Mouse (Mus musculus) layer of hippocampus, adult 2 months (tissue): ENCODE results near the gene Rapgefl1. TPM values are rescaled to one million over a fixed set of nuclear protein-coding genes. Genes with fewer than 3 reads are reported as not detected.
"Not testable (repeated sequence)": the region's sequence is repeated elsewhere in the genome, so short reads cannot be mapped to it uniquely, and the experiment has no call there.

ENCODE experiments used
- DNase-seq, 2 experiments: peaks; one replicate each; pipeline ENCODE4 v3.0.0; 2022; ENCODE audit warnings: low spot score in 2 of 2
- H3K27ac ChIP-seq: fragments of 200-600 bp; 2 replicates; pipeline ENCODE4 v1.8.1; 2022
- H3K4me3 ChIP-seq: fragments of 200-600 bp; 2 replicates; pipeline ENCODE4 v1.8.1; 2022; ENCODE audit warnings: mild to moderate bottlenecking
- CTCF ChIP-seq: fragments of 200-600 bp; conservative IDR thresholded peaks from 2 replicates; pipeline ENCODE4 v1.8.1; 2022; ENCODE audit warnings: antibody characterized with exemption, mild to moderate bottlenecking, moderate library complexity
- total RNA-seq, 2 experiments: library from RNA; stranded (reverse); gene quantifications; 2 replicates each; pipeline ENCODE4 v1.2.3; 2021

Rapgefl1 gene
- total RNA-seq, 2 experiments from 2014 or later = 213 to 240 TPM

DNA sequence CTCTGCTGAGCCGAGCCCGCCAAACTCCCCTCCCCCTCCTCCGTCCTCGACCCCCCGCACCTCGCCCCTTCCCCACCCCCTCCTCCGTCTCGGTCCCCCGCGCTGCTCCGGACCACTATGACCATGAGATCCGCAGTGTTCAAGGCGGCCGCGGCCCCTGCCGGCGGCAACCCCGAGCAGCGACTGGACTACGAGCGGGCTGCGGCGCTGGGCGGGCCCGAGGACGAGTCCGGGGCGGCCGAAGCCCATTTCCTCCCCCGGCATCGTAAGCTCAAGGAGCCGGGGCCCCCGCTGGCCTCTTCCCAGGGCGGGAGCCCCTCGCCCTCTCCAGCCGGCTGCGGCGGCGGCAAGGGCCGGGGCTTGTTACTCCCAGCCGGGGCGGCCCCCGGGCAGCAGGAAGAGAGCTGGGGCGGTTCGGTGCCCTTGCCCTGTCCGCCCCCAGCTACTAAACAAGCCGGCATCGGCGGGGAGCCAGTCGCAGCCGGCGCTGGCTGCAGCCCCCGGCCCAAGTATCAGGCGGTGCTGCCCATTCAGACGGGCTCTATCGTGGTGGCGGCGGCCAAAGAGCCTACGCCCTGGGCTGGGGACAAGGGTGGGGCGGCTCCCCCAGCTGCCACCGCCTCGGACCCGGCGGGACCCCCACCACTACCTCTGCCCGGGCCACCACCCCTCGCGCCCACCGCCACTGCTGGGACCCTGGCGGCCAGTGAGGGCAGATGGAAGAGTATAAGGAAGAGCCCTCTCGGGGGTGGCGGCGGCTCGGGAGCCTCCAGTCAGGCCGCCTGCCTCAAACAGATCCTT is 40.7 kb upstream of the Rapgefl1 start:
- DNase-seq = no peak
- H3K4me3 ChIP-seq = peak overlapping the region; percentile 99
- peak; percentile 37 for TF ChIP-seq CTCF
- peak overlapping the region; percentile 99 for H3K27ac ChIP-seq

DNA sequence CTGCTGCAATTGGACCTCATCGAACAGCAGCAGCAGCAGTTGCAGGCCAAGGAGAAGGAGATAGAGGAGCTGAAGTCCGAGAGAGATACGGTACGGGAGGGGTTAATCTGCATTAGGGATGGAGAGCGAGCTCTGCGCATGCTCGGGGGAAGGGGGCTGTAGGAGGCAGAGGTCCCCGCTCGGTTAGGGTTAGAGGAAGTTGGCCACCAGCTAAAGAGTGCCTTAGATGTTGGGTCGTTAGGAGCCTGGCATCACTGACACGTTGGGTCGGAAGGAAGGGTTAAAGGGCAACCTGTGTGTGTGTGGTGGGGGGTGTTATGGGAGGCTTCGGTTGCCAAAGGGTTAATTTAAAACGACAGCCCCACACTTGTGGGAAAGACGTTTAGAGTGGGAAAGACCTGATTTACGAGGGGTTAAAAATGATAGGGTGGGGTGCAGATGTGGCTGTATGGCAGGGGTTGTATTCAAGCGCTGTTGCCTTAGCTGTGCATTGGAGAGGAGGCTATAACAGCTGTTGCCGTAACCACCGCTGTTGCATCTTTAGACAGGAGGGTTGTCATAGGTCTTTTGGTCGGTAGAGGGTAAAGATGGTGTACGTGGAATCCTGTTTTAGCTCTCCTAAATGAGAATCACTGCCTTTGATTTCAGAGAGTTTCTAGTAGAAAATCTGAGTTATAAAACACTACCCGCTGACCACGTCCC is 39.9 kb upstream of the Rapgefl1 start:
- Histone ChIP-seq H3K27ac (peak overlapping the region; percentile 99), H3K4me3 (peak overlapping the region; percentile 99)
- TF ChIP-seq CTCF = no peak
- DNase-seq = peak; percentile 73 to 76

DNA sequence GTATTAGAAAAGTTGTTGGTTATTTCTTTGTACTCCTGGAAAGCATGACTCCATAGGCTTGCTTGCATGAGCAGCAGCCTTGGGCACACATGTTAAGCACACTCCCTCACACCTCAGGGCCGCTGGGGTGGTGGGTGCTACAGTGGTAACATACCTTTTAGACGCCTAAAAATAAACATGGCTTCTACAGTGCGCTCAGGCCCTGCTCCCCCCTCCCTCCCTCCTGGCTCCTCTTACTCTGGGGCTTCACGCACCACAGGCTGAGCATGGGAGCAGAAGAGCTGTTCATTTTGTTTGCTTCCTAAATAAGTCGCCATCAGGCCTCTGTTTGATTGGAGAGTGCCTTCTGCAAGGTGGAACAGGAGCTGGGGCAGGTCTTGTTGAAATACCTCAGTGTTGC is 39.3 kb upstream of the Rapgefl1 start:
- H3K27ac ChIP-seq = peak overlapping the region; percentile 99
- TF ChIP-seq CTCF = no peak
- DNase-seq = no peak
- H3K4me3 ChIP-seq = peak overlapping the region; percentile 99

DNA sequence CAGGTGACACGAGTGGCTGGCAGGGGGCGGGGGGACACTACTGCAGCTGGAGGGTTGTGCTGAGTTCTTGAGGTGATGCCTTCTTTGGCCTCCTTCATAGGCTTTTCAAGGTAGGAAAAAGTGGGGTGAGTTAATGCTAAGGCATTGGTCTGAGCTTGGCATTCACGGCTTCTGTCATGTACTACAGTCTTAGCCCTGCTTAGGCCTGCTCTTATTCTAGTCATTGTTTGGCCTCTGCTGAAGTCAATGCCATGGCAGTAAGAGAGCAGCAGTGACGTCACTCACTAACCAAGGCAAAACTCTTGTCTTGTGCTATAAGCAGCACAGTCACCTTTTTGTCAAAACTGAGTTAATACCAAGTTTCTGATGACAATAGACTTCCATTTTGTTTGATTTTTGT is 38.7 kb upstream of the Rapgefl1 start:
- Histone ChIP-seq H3K27ac (peak overlapping the region; percentile 99; the same call in 1 of the 2 replicates), H3K4me3 (peak overlapping the region; percentile 99)
- no peak for TF ChIP-seq CTCF
- no peak for DNase-seq

DNA sequence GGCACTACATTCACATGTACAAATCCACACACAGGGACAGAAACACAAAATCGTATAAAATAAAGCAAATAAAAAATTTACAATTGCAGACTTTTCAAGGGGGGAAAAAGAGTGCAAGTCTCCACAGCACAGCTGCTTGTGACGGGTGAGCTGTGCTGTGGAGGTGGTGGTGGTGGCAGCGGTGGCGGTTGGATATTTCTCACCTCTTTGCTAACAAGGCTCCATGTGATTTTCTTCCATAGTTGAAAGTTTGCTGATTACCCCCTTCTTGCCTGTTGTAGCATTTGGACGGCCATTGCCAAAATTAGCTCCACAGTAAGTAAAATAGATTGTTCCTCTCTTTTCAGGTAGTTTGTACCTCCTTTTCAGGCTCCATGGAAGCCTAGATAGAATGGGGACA is 32.0 kb upstream of the Rapgefl1 start, which contains the start of gene Casc3:
Gene Casc3, plus strand, starts transcription at position 301 of the 400 bp plus-strand sequence.
- no peak for TF ChIP-seq CTCF
- no peak within 1 kb of the TSS for H3K27ac ChIP-seq
- no peak within 1 kb of the TSS for H3K4me3 ChIP-seq
- no peak for DNase-seq

DNA sequence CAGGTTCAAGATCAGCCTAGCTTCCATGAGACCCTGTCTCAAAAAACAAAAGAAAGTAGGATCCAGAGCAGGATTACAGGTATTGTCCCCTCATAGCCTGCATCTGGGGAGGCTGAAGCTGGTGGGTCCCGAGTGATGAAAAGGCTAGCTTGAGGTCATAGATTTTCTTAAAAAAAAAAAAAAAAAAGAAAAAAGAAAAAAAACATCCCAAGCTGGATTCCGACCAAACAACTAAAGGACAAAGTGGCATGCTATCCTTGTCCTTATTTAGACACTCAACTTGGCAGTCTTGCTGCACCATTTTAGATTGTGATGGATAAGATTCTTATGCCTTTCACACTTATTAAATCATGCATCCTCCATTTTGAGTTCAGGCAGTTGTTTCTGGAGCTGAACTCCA is 28.2 kb upstream of the Rapgefl1 start:
- Histone ChIP-seq H3K27ac (peak overlapping the region; percentile 97), H3K4me3 (no peak overlapping the region; the same call in 1 of the 2 replicates)
- no peak for DNase-seq
- no peak for TF ChIP-seq CTCF

DNA sequence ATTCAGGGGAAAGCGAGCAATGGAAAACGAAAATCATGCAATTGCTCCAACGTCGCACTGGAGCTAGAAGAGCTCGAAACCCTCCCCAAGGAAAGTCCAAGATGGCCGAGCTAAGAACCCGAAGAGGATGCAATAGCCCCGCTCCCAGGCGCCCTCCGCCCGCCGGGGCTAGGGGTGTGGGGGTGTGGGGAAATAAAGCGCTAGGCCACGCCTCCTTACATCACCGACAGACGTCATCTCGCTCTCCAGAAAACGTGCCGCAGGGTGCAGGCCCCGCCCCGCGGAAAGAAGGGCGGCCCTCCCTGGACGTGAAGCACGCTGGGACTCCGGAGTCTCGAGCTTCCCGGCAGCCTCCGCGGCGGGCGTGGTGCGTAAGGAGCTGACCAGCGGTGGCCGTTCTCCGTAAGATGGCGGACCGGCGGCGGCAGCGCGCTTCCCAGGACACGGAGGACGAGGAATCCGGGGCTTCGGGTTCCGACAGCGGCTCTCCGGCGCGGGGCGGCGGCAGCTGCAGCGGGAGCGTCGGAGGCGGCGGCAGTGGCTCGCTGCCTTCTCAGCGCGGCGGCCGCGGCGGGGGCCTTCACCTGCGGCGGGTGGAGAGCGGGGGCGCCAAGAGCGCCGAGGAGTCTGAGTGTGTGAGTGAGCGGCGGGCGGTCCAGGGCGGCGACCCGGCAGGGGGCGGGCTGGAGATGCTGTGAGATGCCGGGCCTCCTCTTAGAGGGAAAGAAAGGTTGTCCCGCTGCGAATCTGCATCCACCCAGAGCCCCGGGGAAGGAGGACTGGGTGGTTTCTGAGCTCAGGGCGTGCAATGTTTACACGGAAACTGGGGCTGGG is 26.9 kb upstream of the Rapgefl1 start:
- H3K27ac ChIP-seq = peak overlapping the region; percentile 97
- peak; percentile 53 for TF ChIP-seq CTCF
- peak overlapping the region; percentile 90 for H3K4me3 ChIP-seq
- peak; percentile 99 for DNase-seq

DNA sequence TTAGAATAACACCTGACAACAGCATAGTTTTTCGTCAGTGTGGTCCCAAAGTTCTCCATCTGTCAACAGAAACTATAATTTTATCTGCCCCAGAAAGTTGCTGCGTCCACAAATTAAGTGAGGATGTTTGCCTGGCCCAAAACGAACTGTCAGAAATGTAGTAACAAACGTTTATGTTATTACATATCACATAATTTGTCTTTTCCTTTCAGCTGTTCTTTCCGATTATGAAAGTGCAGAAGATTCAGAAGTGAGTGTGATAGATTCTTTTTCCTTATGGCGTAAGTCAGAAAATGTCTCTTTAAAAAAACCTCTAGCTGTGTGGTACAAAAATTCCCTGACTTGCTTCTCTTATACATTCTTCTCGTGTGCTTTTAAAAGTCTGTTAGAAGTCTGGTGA is 25.9 kb upstream of the Rapgefl1 start:
- no peak for TF ChIP-seq CTCF
- H3K4me3 ChIP-seq = peak overlapping the region; percentile 90
- no peak for DNase-seq
- H3K27ac ChIP-seq = peak overlapping the region; percentile 97; the same call in 1 of the 2 replicates

DNA sequence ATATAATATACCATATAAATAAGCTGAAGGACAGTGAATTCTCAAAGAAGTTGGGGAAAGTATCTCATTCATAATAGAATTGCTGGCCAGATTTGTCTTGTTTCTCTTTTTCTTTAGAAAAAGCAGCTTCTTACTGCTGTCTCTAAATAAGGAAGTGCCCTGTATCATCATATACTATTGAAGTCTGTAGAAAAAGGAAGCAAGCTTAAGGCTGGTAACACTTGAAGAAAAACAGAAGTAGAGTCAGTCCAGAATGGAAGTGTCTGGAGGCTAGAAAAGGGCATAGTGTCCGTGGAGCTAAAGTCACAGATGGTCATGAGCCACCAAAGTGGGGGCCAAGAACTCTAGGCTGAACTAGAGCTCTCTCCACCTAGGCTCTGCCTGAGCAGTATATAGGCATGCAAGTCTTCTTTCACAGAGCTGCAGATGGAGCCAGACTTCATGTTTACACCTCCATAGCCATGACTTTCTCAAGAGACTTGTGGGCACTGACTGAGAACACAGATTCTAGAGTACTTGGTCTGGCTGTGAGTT is 19.8 kb upstream of the Rapgefl1 start:
- 0 out of 2 replicates have a peak overlapping the region, but pooled peaks have one; percentile 18 for H3K27ac ChIP-seq
- no peak for TF ChIP-seq CTCF
- DNase-seq = no peak
- no peak overlapping the region for H3K4me3 ChIP-seq

DNA sequence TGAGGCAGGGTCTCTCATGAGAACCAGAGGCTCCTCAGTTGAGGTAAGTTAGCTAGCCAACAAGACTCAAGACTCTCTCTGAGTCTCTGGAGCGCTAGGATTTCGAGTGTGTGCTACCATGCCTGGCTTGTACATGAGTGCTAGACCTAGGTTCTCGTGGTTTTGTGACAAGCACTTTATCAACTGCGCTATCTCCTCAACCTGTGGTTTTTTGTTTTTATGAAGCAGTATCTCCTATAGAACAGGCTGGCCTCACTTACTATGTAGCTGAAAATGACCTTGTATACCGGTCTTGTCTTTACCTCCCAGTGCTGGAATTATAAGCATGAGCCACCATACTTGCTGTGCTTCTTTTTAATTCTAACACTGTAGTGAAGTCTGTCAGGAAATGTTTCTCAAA is 15.6 kb upstream of the Rapgefl1 start:
- no peak for DNase-seq
- no peak for TF ChIP-seq CTCF
- H3K4me3 ChIP-seq = no peak overlapping the region
- H3K27ac ChIP-seq = no peak overlapping the region

DNA sequence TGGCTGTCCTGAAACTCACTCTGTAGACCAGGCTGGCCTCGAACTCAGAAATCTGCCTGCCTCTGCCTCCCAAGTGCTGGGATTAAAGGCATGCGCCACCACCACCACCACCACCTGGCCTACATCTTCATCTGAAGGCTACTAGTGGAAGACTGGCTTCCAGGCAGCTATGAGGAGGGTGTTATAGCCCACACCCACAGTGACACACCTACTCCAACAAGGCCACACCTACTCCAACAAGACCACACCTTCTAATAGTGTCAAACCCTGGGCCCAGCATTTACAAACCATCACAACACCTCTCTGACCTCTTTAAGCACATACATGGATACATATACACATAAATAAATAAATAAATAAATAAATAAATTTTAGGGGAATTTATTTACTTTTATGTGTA is 10.5 kb upstream of the Rapgefl1 start:
- H3K27ac ChIP-seq, H3K4me3 ChIP-seq, DNase-seq: not testable (repeated sequence)

DNA sequence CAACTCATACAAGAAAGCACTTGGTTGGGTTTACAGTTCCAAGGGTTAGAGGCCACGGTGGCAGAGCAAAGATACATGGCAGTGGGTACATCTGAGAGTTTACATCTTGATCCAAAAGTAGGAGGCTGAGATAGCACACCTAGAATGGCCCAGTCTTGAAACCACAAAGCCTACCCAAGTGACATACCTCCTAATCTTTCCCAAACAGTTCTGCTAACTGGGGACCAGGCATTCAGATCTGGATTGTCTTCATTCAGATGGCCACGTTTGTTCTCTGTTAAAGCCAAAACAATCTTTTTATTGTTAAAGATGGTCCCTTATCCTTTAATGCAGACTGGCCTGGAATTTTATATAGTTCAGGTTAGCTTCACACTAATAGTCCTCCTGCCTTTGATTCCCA is 8.7 kb upstream of the Rapgefl1 start:
- DNase-seq = no peak
- no peak for TF ChIP-seq CTCF
- Histone ChIP-seq H3K27ac (no peak overlapping the region), H3K4me3 (no peak overlapping the region)
